Mouse (Mus musculus): ENCODE data around the gene Irs3. TPM values are rescaled to one million over a fixed set of nuclear protein-coding genes. Genes with fewer than 3 reads are reported as not detected.
"Not testable (repeated sequence)": the region's sequence is repeated elsewhere in the genome, so short reads cannot be mapped to it uniquely, and the experiment has no call there.

The Irs3 gene
- total RNA-seq, 2 experiments from 2014 or later, result 0.26 to 0.78 TPM

DNA sequence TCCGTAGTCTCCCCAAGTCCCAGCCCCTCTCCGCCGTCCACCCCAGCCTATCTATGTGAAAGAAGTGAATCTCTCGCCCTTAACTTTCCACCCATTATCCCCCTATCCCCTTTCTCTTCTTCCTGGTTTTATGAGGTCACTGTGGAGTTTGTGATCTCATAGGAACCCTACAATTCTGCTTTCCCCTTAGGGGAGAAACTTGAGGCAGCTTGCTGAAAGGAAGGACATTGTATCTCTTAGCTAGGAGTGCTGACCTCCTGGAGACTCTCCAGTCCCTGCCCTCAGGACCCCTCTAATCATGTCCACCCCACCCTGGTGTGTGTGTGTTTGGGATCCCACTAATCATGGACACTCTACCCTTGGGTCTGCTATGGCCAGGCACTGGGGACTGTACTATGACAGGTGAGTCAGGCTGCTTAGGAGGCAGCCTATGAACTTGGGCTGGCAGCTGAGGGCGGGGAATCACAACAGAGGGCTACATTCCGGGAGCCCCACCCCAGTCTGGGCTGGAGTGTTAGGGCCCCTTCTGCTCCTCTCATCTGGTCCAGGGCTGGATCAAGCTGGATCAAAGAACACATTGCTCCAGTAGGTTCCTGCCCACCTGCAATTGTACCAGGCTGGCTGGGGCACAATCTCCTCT, 15.5 kb downstream of the Irs3 start:
- no peak for TF ChIP-seq CTCF (IDR thresholded peaks at IDR 0.05)
- intact Hi-C loops (cut with DNase I), result no loop called here
- no peak for DNase-seq
- H3K4me3 ChIP-seq, result peak overlapping the region; percentile 89
- H3K27ac ChIP-seq, result peak overlapping the region; percentile 95

DNA sequence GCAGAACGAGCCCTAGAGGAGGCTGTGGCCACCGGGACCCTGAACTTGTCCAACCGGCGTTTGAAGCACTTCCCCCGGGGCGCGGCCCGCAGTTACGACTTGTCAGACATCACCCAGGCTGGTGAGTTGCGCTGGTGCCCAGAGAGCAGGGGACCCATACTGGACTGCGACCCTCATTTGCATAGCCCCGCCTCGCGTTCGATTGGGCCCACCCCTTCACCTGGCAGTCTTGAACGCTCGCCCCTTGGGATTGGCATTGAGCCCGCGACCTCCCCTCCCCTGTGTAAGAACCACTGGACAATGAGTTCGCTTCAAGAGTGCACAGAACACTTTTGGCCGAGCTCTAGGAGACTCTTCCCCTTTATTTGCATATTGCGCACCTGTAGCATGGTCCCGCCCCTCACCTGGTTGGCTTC, 16.2 kb downstream of the Irs3 start:
- DNase-seq, result no peak
- H3K27ac ChIP-seq, result peak overlapping the region; percentile 95
- H3K4me3 ChIP-seq, result peak overlapping the region; percentile 89
- intact Hi-C loops (cut with DNase I), result no loop called here
- no peak for TF ChIP-seq CTCF (IDR thresholded peaks at IDR 0.05)

DNA sequence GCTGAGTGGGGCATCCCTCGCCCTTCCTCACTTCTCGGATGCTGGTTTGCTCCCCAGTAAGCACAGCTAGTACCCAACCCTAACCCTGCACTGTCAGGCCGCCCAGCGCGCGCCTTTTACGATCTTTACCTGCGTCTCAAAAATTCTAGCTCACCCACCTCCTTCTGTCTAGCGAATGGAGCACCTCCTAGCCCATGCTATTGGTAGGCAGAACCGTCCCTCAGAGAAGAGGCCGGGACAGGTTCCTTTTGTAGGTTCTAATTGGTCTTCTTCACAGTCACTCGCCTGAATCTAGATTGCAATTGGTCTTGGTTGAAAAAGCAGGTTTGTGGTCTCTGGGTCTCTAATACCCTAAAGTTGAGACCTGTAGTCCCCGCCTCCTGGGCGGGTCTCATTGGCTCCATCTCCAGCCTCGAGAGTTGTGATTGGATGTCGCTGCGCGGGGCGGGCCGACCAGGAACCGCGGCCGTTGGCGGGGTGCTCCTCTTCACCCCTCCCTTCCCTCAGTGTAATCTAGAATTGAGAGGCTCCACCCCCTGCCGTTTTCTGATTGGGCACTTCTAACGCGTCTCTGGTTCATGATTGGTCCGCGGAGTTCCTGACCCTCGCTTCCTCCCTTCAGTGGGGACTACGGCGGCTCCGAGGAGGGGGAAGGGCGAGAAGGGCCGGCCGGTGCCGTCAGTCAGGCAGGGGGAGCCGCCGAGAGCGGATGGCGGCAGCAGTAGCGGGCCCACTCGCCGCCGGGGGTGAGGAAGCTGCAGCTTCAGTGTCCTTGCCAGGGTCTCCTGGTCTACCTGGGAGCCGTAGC, 16.8 kb downstream of the Irs3 start, which contains the start of the genes Fbxo24, Lrch4 and Gm20605:
TSS of gene Fbxo24 (minus strand) at position 505 of the 808 bp plus-strand sequence.
TSS of gene Lrch4 (plus strand) at position 624 of the 808 bp plus-strand sequence.
TSS of gene Gm20605 (plus strand) at position 678 of the 808 bp plus-strand sequence.
- intact Hi-C loops (cut with DNase I), result loop anchor here (1.0 kb wide), 1 partner anchor 27 kb away; the partner anchor contains the start of gene Mospd3
- TF ChIP-seq CTCF (IDR thresholded peaks at IDR 0.05), result peak; percentile 28; the same call in 1 of the 2 replicates
- peak within 1 kb of the TSS; percentile 89 for H3K4me3 ChIP-seq

DNA sequence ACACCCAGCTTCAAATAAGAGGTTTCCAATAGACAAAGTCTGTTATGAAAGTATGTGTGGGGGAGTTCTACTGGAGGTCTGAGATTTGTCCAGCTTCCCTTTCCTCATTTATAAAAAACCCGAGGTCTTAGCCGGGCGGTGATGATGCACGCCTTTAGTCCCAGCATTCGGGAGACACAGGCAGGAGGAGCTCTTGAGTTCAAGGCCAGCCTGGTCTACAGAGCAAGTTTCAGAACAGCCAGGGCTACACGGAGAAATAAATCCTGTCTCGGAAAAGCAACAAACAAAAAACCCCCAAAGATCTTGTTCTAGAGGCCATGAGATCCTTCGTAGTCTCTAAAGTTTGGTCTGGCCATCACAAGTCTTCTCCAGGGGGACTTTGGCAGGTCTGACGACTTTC, 17.5 kb downstream of the Irs3 start:
- peak; percentile 24; the same call in 1 of the 2 replicates for TF ChIP-seq CTCF (IDR thresholded peaks at IDR 0.05)
- DNase-seq, result no peak
- intact Hi-C loops (cut with DNase I), result loop anchor here (1.0 kb wide), 1 partner anchor 27 kb away; the partner anchor contains the start of gene Mospd3
- H3K27ac ChIP-seq, result peak overlapping the region; percentile 97
- H3K4me3 ChIP-seq, result peak overlapping the region; percentile 89

More for the DNA sequence above, 16.8 kb downstream of the Irs3 start, which contains the start of the genes Fbxo24, Lrch4 and Gm20605:
- H3K27ac ChIP-seq, result peak within 1 kb of the TSS; percentile 97
- DNase-seq, result peak; percentile 99

DNA sequence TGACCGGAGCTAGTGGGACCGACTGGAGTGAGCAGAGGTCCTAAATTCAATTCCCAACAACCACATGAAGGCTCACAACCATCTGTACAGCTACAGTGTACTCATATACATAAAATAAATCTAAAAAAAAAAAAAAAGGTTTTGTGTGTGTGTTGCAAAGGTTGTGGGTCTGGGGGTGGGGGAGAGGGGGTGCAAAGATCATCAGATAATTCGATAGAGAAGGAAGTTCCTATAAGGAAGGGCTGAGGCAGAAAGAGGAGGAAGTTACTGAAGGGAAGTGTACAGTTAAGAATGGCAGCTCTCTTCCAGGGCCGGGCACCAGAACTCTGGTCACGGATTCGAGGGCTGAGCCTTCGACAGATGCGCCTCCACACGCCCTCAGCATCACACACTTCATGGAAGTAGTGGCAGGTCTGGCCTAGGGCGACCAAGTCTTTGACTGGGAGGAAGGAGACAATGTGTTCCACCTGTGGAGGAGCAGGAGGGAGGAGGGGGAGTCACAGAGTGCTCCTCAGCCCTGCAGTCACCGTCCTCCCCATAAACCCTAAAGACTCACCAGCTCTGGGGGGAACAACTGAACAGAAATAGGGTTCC, 21.5 kb downstream of the Irs3 start:
- no peak for DNase-seq
- no peak for TF ChIP-seq CTCF (IDR thresholded peaks at IDR 0.05)
- intact Hi-C loops (cut with DNase I), result no loop called here
- no peak overlapping the region for H3K27ac ChIP-seq
- no peak overlapping the region for H3K4me3 ChIP-seq

DNA sequence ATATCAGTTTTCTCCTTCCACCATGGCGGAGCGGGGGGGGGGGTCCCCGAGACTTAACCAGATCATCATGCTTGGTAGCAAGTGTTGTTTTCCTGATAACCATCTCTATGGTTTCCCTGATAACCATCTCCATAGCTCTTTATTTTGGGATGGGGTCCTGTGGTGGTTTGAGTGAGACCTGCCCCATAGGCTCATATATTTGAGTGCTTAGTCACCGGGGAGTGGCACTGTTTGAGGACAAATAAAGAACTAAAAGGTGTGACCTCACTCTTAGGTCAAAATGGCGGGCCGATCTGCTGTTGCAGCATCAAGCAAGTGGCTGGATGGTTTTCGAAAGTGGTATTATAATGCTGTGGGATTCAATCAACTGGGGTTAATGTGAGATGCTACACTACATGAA, 30.2 kb downstream of the Irs3 start:
- intact Hi-C loops (cut with DNase I), result no loop called here
- Histone ChIP-seq H3K4me3 (no peak overlapping the region), H3K27ac (no peak overlapping the region)
- TF ChIP-seq CTCF (IDR thresholded peaks at IDR 0.05), result no peak
- DNase-seq, result no peak

DNA sequence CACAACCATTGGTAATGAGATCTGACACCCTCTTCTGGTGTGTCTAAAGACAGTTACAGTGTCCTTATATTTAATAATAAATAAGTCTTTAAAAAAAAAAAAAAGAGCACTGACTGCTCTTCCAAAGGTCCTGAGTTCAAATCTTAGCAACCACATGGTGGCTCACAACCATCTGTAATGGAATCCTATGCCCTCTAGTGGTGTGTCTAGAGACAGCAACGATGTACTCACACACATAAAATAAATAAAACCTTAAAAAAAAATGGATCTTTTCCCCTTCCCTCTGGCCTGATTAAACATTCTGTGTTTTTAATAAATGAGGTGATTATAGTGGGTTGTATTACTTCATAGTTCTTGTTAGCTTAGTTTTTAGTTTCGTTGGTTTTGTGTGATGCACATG, 30.6 kb downstream of the Irs3 start:
- intact Hi-C loops (cut with DNase I); DNase-seq; H3K27ac ChIP-seq; H3K4me3 ChIP-seq: not testable (repeated sequence)
- peak; percentile 29; the same call in 1 of the 2 replicates for TF ChIP-seq CTCF (IDR thresholded peaks at IDR 0.05)

DNA sequence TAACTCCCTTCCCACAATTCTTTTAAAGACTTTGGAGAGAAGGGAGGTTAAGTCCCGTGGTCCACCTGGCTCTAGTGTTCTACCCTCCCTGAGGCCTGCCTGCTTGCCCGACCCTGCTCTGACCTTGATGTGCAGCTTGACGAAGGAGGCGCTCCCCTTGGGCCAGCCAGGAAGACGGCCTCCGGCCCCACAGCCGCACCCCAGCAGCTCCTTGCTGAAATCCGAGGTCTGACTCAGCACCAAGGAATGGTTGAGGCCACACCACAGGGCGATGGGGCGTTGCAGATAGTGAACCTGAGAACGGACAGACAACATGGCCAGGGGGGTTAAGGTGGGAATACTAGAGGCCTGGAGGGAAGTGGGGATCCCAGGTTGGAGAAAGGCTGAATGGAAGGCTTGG, 32.0 kb downstream of the Irs3 start, which contains the start of gene Pcolce:
TSS of gene Pcolce (minus strand) at position 235 of the 400 bp plus-strand sequence.
- DNase-seq, result peak; percentile 77
- Histone ChIP-seq H3K27ac (peak within 1 kb of the TSS; percentile 88), H3K4me3 (peak within 1 kb of the TSS; percentile 72)
- TF ChIP-seq CTCF (IDR thresholded peaks at IDR 0.05), result no peak
- intact Hi-C loops (cut with DNase I), result no loop called here

DNA sequence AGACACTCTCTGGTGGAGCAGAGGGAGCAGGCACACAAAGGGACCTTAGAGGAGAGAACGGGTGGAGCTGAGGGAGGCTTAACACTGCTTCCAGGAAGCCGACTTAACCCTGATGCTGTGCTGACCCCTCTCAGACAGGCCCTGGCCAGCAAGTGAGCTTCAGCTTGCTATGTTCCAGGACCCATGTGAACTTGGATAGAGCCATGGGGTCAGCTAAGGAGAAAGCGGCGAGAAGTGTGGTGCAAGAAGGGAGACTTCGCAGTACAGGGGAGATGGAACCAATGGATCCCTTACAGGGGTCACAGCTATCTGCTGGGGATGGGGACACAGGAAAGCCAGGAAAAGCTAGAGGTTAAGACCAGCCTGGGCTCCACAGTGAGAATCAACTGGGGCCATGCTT, 32.4 kb downstream of the Irs3 start:
- peak overlapping the region; percentile 72 for H3K4me3 ChIP-seq
- H3K27ac ChIP-seq, result peak overlapping the region; percentile 88
- intact Hi-C loops (cut with DNase I), result no loop called here
- DNase-seq, result peak; percentile 56
- TF ChIP-seq CTCF (IDR thresholded peaks at IDR 0.05), result no peak

DNA sequence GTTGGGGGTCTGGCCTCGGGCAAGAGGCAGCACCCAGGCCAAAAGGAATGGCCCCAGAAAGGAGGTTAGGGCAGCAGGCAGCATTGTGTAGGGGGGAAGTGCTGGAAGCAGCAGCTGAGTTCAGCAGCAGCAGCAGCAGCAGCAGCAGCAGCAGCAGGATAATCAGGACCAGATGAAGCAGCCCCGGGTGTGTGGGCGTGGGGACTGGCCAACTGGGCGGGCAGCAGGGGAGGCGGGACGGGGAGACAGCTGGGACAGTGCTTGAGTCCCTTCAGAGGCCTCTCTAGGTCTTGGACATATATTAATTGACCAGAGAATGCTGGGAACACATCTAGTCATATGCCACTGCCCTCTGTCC, 34.3 kb downstream of the Irs3 start:
- H3K27ac ChIP-seq, result peak overlapping the region; percentile 88
- peak; percentile 88 for DNase-seq
- intact Hi-C loops (cut with DNase I), result no loop called here
- no peak for TF ChIP-seq CTCF (IDR thresholded peaks at IDR 0.05)
- peak overlapping the region; percentile 72 for H3K4me3 ChIP-seq

DNA sequence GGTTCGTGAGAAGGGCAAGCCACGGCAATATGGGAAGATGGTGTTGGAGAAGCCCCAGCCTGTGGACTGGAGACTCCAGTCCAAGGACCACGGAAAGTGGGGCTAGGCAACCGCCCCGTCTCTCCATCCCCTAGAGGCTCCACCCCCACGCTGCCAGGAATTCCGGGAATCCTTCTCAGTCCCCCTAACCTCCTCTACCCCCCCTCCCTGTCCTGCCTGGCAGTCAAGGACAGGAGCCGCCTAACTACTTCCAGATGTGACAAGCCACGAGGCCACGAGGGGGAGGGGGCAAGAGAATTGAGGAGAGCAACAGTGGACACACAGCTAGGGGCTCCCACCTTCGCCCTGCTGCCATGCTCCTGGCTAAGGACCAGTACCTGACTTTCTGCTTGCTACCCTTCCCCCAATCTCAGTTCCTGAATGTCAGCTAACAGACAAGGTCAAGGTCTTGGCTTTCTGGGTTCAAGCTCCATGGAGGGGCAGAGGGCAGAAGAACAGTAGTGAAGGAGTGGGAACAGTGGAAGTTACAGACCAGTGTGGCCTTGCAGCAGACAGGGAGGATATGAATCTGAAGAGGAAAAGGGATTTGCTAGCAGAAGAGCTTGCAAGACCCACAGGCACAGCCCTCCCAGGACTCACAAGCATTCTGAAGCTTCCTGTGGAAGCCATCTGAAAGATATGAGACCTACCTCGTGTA, 34.8 kb downstream of the Irs3 start:
- intact Hi-C loops (cut with DNase I), result no loop called here
- Histone ChIP-seq H3K27ac (peak overlapping the region; percentile 88), H3K4me3 (peak overlapping the region; percentile 72)
- no peak for TF ChIP-seq CTCF (IDR thresholded peaks at IDR 0.05)
- DNase-seq, result peak; percentile 91

DNA sequence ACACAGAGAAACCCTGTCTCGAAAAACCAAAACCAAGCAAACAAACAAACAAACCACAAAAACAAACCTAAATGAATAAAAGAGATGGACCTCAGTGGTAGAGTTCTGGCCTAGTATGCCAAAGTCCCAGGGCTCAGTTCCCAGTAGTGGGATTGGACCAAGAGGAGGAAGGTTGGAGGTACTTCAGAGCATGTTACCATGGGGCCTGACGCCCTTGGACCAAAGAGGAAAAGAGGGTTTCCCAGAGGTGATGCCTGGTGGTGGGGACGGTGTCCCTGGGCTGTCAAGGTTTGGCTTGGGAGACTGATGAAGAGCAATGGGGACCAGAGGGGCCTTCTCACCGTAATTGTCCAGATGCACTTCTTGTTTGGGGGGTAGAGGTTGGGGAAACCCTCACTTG, 35.5 kb downstream of the Irs3 start:
- intact Hi-C loops (cut with DNase I), result no loop called here
- DNase-seq, result no peak
- Histone ChIP-seq H3K4me3 (peak overlapping the region; percentile 72), H3K27ac (peak overlapping the region; percentile 88)
- TF ChIP-seq CTCF (IDR thresholded peaks at IDR 0.05), result no peak

All from gastrocnemius, adult 2 months (tissue).